Mouse (Mus musculus): ENCODE results near the gene Tpx2.

- TF ChIP-seq HCFC1 (IDR thresholded peaks at IDR 0.05; ENCODE audit: borderline replicate concordance, insufficient read depth, low read length): no peak
- TF ChIP-seq CHD2 (IDR thresholded peaks at IDR 0.05; ENCODE audit: low read depth, low read length): no peak
- no peak for TF ChIP-seq ZNF384 (IDR thresholded peaks at IDR 0.05; ENCODE audit: low read depth, low read length)
- TF ChIP-seq MAFK (IDR thresholded peaks at IDR 0.05; ENCODE audit: insufficient read depth, low read depth, low read length): no peak
These were observed 77.6 kb downstream of the Tpx2 start for GRCm38 (mm10) chr2:152925189-152925872.
